Mouse (Mus musculus): Measurements from ENCODE around the gene Mixl1.

DNA sequence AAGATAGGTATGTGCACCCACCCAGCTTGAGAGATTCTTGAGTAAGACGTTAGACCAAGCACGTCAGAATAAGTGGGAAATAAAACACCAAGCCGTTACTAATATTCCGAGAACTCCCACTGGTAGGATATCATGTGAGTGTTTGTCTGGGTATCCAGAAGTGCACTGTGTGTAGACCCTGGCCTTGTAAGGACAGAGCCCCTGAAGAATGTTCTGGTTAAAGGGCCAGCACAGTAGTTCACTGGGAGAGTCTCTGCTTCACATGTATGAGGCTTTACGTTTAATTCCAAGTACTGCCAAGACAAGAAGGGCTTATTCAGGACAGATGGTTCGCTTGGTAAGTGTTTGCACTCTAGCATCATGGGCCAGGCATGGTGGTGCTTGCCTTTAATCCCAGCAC lies 22.6 kb upstream of the Mixl1 start:
- TF ChIP-seq CTCF (IDR thresholded peaks at IDR 0.05; ENCODE audit: borderline replicate concordance, insufficient read depth, low read length) (no peak), POLR2A (IDR thresholded peaks at IDR 0.05; ENCODE audit: low read depth, low read length) (no peak)
